Mouse (Mus musculus): ENCODE results near the gene Cacna1e. TPM values are rescaled to one million over a fixed set of nuclear protein-coding genes. Genes with fewer than 3 reads are reported as not detected.

The Cacna1e gene
- total and polyA plus RNA-seq, 3 experiments = 0.22 TPM; not detected in 2

GRCm38 (mm10) chr1:154730411-154730961, 153.8 kb downstream of the Cacna1e start:
- DNase-seq (ENCODE audit: low spot score) = no peak
- Histone ChIP-seq H3K4me3 (ENCODE audit: low read depth, low read length) (no peak overlapping the region), H3K27me3 (ENCODE audit: insufficient read depth, low read length) (no peaks in the 10 kb centered on the region), H3K9me3 (replicated peaks) (peaks cover 52% of the 10 kb centered on the region), H3K4me1 (ENCODE audit: insufficient read depth, low read depth, low read length) (no peaks in the 10 kb centered on the region), H3K36me3 (replicated peaks) (no peaks in the 10 kb centered on the region)
- no peak for TF ChIP-seq GATA2 (IDR thresholded peaks at IDR 0.05; ENCODE audit: borderline replicate concordance, low read depth, low read length)
- ATAC-seq (ENCODE audit: extremely low read depth, insufficient number of reproducible peaks, low FRiP score, poor library complexity, severe bottlenecking) = no peak

- no peak for ATAC-seq (ENCODE audit: extremely low read depth, insufficient number of reproducible peaks, low FRiP score, poor library complexity, severe bottlenecking)
Observed at GRCm38 (mm10) chr1:154729269-154729980, 154.9 kb downstream of the Cacna1e start.

GRCm38 (mm10) chr1:154728682-154729081, 155.6 kb downstream of the Cacna1e start:
- Histone ChIP-seq H3K27me3 (ENCODE audit: insufficient read depth, low read length) (no peaks in the 10 kb centered on the region), H3K4me1 (ENCODE audit: insufficient read depth, low read depth, low read length) (no peaks in the 10 kb centered on the region), H3K9me3 (replicated peaks) (peaks cover 65% of the 10 kb centered on the region), H3K4me3 (ENCODE audit: low read depth, low read length) (no peak overlapping the region), H3K36me3 (replicated peaks) (no peaks in the 10 kb centered on the region)
- no peak for DNase-seq (ENCODE audit: low spot score)
- TF ChIP-seq CTCF (IDR thresholded peaks at IDR 0.05; ENCODE audit: low read depth, low read length) (no peak), GATA1 (IDR thresholded peaks at IDR 0.05; ENCODE audit: borderline replicate concordance, low read length) (no peak), GATA2 (IDR thresholded peaks at IDR 0.05; ENCODE audit: borderline replicate concordance, low read depth, low read length) (no peak), TAL1 (conservative IDR thresholded peaks at IDR 0.05; ENCODE audit: low read depth, low read length) (no peak), POLR2AphosphoS5 (IDR thresholded peaks at IDR 0.05; ENCODE audit: insufficient replicate concordance, low read depth, low read length) (no peak)
- ATAC-seq (ENCODE audit: extremely low read depth, insufficient number of reproducible peaks, low FRiP score, poor library complexity, severe bottlenecking) = no peak

More at GRCm38 (mm10) chr1:154729269-154729980, 154.9 kb downstream of the Cacna1e start:
- H3K27me3 ChIP-seq (ENCODE audit: insufficient read depth, low read length) = no peaks in the 10 kb centered on the region
- DNase-seq (ENCODE audit: low spot score) = no peak
- no peak overlapping the region for H3K4me3 ChIP-seq (ENCODE audit: low read depth, low read length)
- no peaks in the 10 kb centered on the region for H3K4me1 ChIP-seq (ENCODE audit: insufficient read depth, low read depth, low read length)
- H3K9me3 ChIP-seq (replicated peaks) = peaks cover 59% of the 10 kb centered on the region
- TF ChIP-seq GATA2 (IDR thresholded peaks at IDR 0.05; ENCODE audit: borderline replicate concordance, low read depth, low read length) = no peak
- TF ChIP-seq POLR2AphosphoS5 (IDR thresholded peaks at IDR 0.05; ENCODE audit: insufficient replicate concordance, low read depth, low read length) = no peak
- no peak for TF ChIP-seq TAL1 (conservative IDR thresholded peaks at IDR 0.05; ENCODE audit: low read depth, low read length)
- no peaks in the 10 kb centered on the region for H3K36me3 ChIP-seq (replicated peaks)

GRCm38 (mm10) chr1:154727696-154728095, 156.6 kb downstream of the Cacna1e start:
- Histone ChIP-seq H3K4me3 (ENCODE audit: low read depth, low read length) (no peak overlapping the region), H3K27me3 (ENCODE audit: insufficient read depth, low read length) (no peaks in the 10 kb centered on the region), H3K4me1 (ENCODE audit: insufficient read depth, low read depth, low read length) (no peaks in the 10 kb centered on the region), H3K9me3 (replicated peaks) (peaks cover 64% of the 10 kb centered on the region), H3K36me3 (replicated peaks) (no peaks in the 10 kb centered on the region)
- ATAC-seq (ENCODE audit: extremely low read depth, insufficient number of reproducible peaks, low FRiP score, poor library complexity, severe bottlenecking) (no peak), DNase-seq (ENCODE audit: low spot score) (no peak)
- TF ChIP-seq TAL1 (conservative IDR thresholded peaks at IDR 0.05; ENCODE audit: low read depth, low read length) (no peak), GATA2 (IDR thresholded peaks at IDR 0.05; ENCODE audit: borderline replicate concordance, low read depth, low read length) (no peak), POLR2AphosphoS5 (IDR thresholded peaks at IDR 0.05; ENCODE audit: insufficient replicate concordance, low read depth, low read length) (no peak), CTCF (IDR thresholded peaks at IDR 0.05; ENCODE audit: low read depth, low read length) (no peak), GATA1 (IDR thresholded peaks at IDR 0.05; ENCODE audit: borderline replicate concordance, low read length) (no peak)

GRCm38 (mm10) chr1:154726361-154727161, 157.7 kb downstream of the Cacna1e start:
- H3K27me3 ChIP-seq (ENCODE audit: insufficient read depth, low read length) = no peaks in the 10 kb centered on the region
- no peaks in the 10 kb centered on the region for H3K36me3 ChIP-seq (replicated peaks)
- H3K4me1 ChIP-seq (ENCODE audit: insufficient read depth, low read depth, low read length) = no peaks in the 10 kb centered on the region
- TF ChIP-seq GATA2 (IDR thresholded peaks at IDR 0.05; ENCODE audit: borderline replicate concordance, low read depth, low read length) (no peak), POLR2AphosphoS5 (IDR thresholded peaks at IDR 0.05; ENCODE audit: insufficient replicate concordance, low read depth, low read length) (no peak), CTCF (IDR thresholded peaks at IDR 0.05; ENCODE audit: low read depth, low read length) (no peak), GATA1 (IDR thresholded peaks at IDR 0.05; ENCODE audit: borderline replicate concordance, low read length) (no peak), TAL1 (conservative IDR thresholded peaks at IDR 0.05; ENCODE audit: low read depth, low read length) (no peak)
- no peak for DNase-seq (ENCODE audit: low spot score)
- H3K4me3 ChIP-seq (ENCODE audit: low read depth, low read length) = no peak overlapping the region
- H3K9me3 ChIP-seq (replicated peaks) = peaks cover 60% of the 10 kb centered on the region
- ATAC-seq (ENCODE audit: extremely low read depth, insufficient number of reproducible peaks, low FRiP score, poor library complexity, severe bottlenecking) = no peak
